Mouse (Mus musculus) adrenal gland, postnatal 0 days (tissue): ENCODE results near the gene Pigl. TPM values are rescaled to one million over a fixed set of nuclear protein-coding genes. Genes with fewer than 3 reads are reported as not detected.

ENCODE experiments used
- polyA plus RNA-seq: library from polyadenylated mRNA; unstranded; fragments of >200 nt; fragmentation: Nextera tagmentation; extraction: Ambion mirVana; gene quantifications from 2 replicates; pipeline ENCODE4 v1.2.1, GENCODE M21; 2015

The Pigl gene
- 4.5 and 7.2 TPM in 2 replicates for polyA plus RNA-seq

DNA sequence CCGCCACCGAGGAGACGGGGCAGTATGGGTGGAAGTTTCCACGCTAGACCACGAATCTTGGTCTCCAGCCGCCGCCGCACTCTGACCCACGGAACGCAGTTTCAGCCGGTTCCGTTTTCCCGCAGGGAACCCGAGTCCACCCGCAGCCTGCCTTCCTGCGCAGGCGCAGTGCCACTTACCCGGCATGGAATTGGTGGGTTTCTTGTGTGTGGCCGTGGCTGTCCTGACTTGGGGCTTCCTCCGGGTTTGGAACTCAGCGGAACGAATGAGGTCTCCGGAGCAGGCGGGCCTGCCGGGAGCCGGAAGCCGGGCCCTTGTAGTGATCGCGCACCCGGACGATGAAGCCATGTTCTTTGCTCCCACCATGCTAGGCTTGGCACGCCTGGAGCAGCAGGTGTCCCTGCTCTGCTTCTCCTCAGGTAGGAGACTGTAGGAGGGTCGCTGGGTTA is at the start of gene Pigl, which contains the start of gene Ncor1:
TSS of gene Pigl (plus strand) at position 185 of the 449 bp plus-strand sequence.
TSS of gene Ncor1 (minus strand) at position 266 of the 449 bp plus-strand sequence.

DNA sequence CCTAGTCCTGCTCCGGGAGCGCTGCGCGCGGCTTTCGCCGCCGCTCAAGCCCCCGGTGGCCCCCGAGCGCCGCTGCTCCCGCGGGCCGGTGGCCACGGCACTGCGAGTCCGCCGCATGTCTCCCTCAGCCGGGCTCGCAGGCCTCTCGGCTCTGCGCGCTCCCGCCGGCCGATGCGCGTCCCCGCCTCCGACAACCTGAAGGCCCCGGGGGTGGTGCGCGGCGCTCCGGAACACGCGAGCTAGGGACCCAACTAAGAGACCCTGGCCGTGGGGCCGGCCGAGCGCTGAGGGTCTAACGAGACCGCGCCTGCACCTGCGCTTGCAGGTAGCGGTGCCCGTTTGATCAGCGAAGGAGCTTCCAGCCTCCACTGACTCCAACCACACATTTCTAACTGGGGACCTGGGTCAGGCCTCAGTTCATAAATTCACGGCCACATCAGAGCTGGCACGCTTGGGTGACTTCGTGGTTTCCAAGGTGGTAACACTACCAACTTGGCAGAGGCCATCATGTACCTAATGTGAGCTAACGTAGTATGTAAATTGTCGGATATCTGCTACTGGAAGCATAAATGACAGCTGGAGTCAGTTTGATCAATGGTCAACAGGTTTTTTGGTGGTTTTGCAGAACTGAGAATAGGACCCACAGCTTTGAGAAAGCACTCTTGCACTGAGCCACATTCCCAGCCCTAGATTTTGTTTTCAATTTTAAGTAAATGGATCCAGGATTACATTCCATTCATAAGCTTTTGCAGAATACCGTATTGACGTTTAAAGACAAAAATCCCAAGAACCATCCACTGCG is 81.0 kb downstream of the Pigl start, which contains the start of gene Cenpv:
TSS of gene Cenpv (minus strand) at position 173 of the 802 bp plus-strand sequence.

DNA sequence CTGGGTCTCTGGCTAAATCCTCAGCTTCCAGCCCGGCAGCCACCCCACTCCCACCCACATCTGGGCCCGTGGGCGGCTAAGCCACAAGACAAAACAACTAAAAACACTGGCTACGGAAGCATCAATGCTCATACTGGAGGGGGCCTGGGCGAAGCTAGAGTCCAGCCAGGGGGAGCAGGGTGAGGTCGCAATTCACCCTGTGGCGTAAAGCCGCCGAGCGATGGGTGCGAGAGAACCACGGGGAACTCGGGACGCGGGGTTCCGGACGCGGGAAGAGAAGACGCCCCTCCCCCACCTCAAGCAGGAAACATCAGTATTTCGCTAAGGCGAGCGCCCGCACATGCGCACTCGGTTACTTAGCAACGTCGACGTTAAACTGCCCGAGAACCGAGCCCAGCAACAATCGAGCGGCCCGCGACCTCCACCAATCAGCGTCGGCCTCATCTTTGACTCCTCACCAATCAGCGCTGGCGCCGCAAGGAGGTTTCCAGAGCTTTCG is 92.5 kb downstream of the Pigl start, which contains the start of gene Ubb:
TSS of gene Ubb (plus strand) at position 445 of the 499 bp plus-strand sequence.

Other genes starting within 250 kb of the Pigl start
- 2.4 and 4.2 TPM in 2 replicates for gene Adora2b, start 209.5 kb upstream of the Pigl start, polyA plus RNA-seq
- gene Zswim7, start 177.1 kb upstream of the Pigl start, polyA plus RNA-seq = 68.3 and 75.3 TPM in 2 replicates
- gene Ttc19, start 177.0 kb upstream of the Pigl start, polyA plus RNA-seq = 19.0 and 21.5 TPM in 2 replicates
- 81.6 and 119 TPM in 2 replicates for gene Ncor1, start 81 bp downstream of the Pigl start, polyA plus RNA-seq
- gene Cenpv, start 80.8 kb downstream of the Pigl start, polyA plus RNA-seq = 34.5 and 40.8 TPM in 2 replicates
- 3,210 and 3,227 TPM in 2 replicates for gene Ubb, start 92.7 kb downstream of the Pigl start, polyA plus RNA-seq
- 4.6 and 7.4 TPM in 2 replicates for gene Trpv2, start 116.0 kb downstream of the Pigl start, polyA plus RNA-seq
- 21.6 and 33.8 TPM in 2 replicates for gene Lrrc75a, start 190.1 kb downstream of the Pigl start, polyA plus RNA-seq
- 52.9 and 78.6 TPM in 2 replicates for gene Mmgt2, start 190.2 kb downstream of the Pigl start, polyA plus RNA-seq